Mouse (Mus musculus) layer of hippocampus, adult 18-20 months (tissue): ENCODE measurements around the gene Upf2. TPM values are rescaled to one million over a fixed set of nuclear protein-coding genes. Genes with fewer than 3 reads are reported as not detected.

Experiments
- total RNA-seq, 2 experiments: library from RNA; stranded (reverse); gene quantifications; 2 replicates each; pipeline ENCODE4 v1.2.3; 2021

The Upf2 gene
- total RNA-seq, 2 experiments from 2014 or later, result 47.9 to 48.3 TPM

Other genes with a start within 250 kb of the Upf2 start
- 100 to 1,000 TPM; 160 to 179 TPM for gene Camk1d, start 237.0 kb upstream of the Upf2 start, total RNA-seq
- gene Nudt5, start 106.5 kb upstream of the Upf2 start, total RNA-seq, result 10 to 100 TPM; 22.2 to 25.5 TPM
- 100 to 1,000 TPM; 133 to 149 TPM for gene Cdc123, start 106.3 kb upstream of the Upf2 start, total RNA-seq
- under 1 TPM; 0.66 to 0.89 TPM for gene Gm13199, start 88.5 kb upstream of the Upf2 start, total RNA-seq
- gene Sec61a2, start 56.0 kb upstream of the Upf2 start, total RNA-seq, result 10 to 100 TPM; 81.5 to 86.6 TPM
- gene Dhtkd1, start 8.7 kb upstream of the Upf2 start, total RNA-seq, result 1 to 10 TPM; 7.8 to 9.3 TPM
- gene Proser2, start 178.7 kb downstream of the Upf2 start, total RNA-seq, result 1 to 10 TPM; 1.9 to 2.5 TPM